In genomic region chr6:46575055-46575454, GRCm38 (mm10) we compare ENCODE assay signal across 16 mouse cellular contexts.
A peak's percentile ranks its signal among the peaks of the same experiment; 100 is the strongest.
DNase-seq lines count a peak whose midpoint lies in the region; ATAC-seq and TF ChIP-seq lines count a peak whose summit lies in the region.
"Had no signal": no experiment of that assay in that cellular context is flagged by ENCODE, and none has a peak within 500 bp of the region (broad histone marks: within the 10 kb centered on the region; RNA-seq: fewer than 3 reads in every experiment).

No protein-coding gene starts in this region.

- H3K27ac ChIP-seq in hindbrain, embryonic 10.5 days, result no peak overlapping the region
- no peak overlapping the region for H3K27ac ChIP-seq in hindbrain, postnatal 0 days
- H3K27ac ChIP-seq in embryonic facial prominence, embryonic 10.5 days (replicated peaks), result no peak overlapping the region
- H3K27ac ChIP-seq: forebrain, embryonic 13.5 days; heart, adult 2 months; hindbrain, embryonic 15.5 days had no signal

- intact Hi-C loops in left cerebral cortex, postnatal 4 days (cut with DNase I), result no loop called here

- no peak overlapping the region for H3K4me3 ChIP-seq in hindbrain, embryonic 10.5 days
- no peak overlapping the region for H3K4me3 ChIP-seq in hindbrain, postnatal 0 days (ENCODE audit: low read length)
- no peak overlapping the region for H3K4me3 ChIP-seq in embryonic facial prominence, embryonic 10.5 days
- H3K4me3 ChIP-seq: forebrain, embryonic 13.5 days; heart, adult 2 months; heart, embryonic 12.5 days; hindbrain, embryonic 15.5 days had no signal

- 71% methylated on average over 3 of the region's 3 CpGs for whole genome bisulfite sequencing in hindbrain, embryonic 10.5 days
- 74% methylated on average over 3 of the region's 3 CpGs for WGBS in hindbrain, postnatal 0 days
- 49% methylated on average over 3 of the region's 3 CpGs for whole genome bisulfite sequencing in embryonic facial prominence, embryonic 10.5 days

- no peaks in the 10 kb centered on the region for H3K4me1 ChIP-seq in hindbrain, embryonic 10.5 days (replicated peaks)
- H3K4me1 ChIP-seq in hindbrain, postnatal 0 days (ENCODE audit: insufficient read depth, low read length), result no peaks in the 10 kb centered on the region
- 0 out of 2 replicates have a peak, but pooled peaks cover 5% of the 10 kb centered on the region for H3K4me1 ChIP-seq in embryonic facial prominence, embryonic 10.5 days
- H3K4me1 ChIP-seq: forebrain, embryonic 13.5 days; heart, embryonic 12.5 days; hindbrain, embryonic 15.5 days had no signal

- H3K4me2 ChIP-seq in hindbrain, postnatal 0 days (ENCODE audit: low read depth, low read length), result no peak overlapping the region
- H3K4me2 ChIP-seq: forebrain, embryonic 13.5 days; heart, embryonic 12.5 days; hindbrain, embryonic 15.5 days had no signal

- no peak overlapping the region for H3K9ac ChIP-seq in hindbrain, postnatal 0 days (replicated peaks; ENCODE audit: low read length)
- H3K9ac ChIP-seq: forebrain, embryonic 13.5 days; heart, embryonic 12.5 days; hindbrain, embryonic 15.5 days had no signal

- no peaks in the 10 kb centered on the region for H3K27me3 ChIP-seq in hindbrain, embryonic 10.5 days (ENCODE audit: insufficient read depth, poor library complexity, severe bottlenecking)
- H3K27me3 ChIP-seq in hindbrain, postnatal 0 days (ENCODE audit: insufficient read depth, low read length), result no peaks in the 10 kb centered on the region
- no peaks in the 10 kb centered on the region for H3K27me3 ChIP-seq in embryonic facial prominence, embryonic 10.5 days (replicated peaks; ENCODE audit: low read depth, poor library complexity, severe bottlenecking)
- H3K27me3 ChIP-seq: forebrain, embryonic 13.5 days; heart, embryonic 12.5 days; hindbrain, embryonic 15.5 days had no signal

- DNase-seq in cerebellum, postnatal 10 days, result peak; percentile 29 to 30
- no peak for DNase-seq in cerebellum, postnatal 4 days (ENCODE audit: low spot score in 2 of 2)
- DNase-seq in hindbrain, embryonic 10.5 days (ENCODE audit: low spot score), result peak; percentile 5
- no peak for DNase-seq in hindbrain, postnatal 0 days (ENCODE audit: low spot score)
- peak; percentile 22 for DNase-seq in embryonic facial prominence, embryonic 10.5 days (ENCODE audit: low spot score)
- no peak for DNase-seq in frontal cortex, adult 2 months (ENCODE audit: extremely low spot score in 1 of 2, low spot score in 1 of 2)
- DNase-seq in left cerebral cortex, postnatal 4 days, result no peak
- DNase-seq: adrenal gland, postnatal 10 days; gastrocnemius, postnatal 10 days; heart, adult 2 months; kidney, adult 8-10 months had no signal

- no peaks in the 10 kb centered on the region for H3K9me3 ChIP-seq in hindbrain, embryonic 10.5 days
- no peaks in the 10 kb centered on the region for H3K9me3 ChIP-seq in hindbrain, postnatal 0 days (ENCODE audit: low read length)
- no peaks in the 10 kb centered on the region for H3K9me3 ChIP-seq in embryonic facial prominence, embryonic 10.5 days
- H3K9me3 ChIP-seq: forebrain, embryonic 13.5 days; heart, embryonic 12.5 days; hindbrain, embryonic 15.5 days had no signal

- no peaks in the 10 kb centered on the region for H3K36me3 ChIP-seq in hindbrain, embryonic 10.5 days
- H3K36me3 ChIP-seq in hindbrain, postnatal 0 days (ENCODE audit: insufficient read depth, low read length), result no peaks in the 10 kb centered on the region
- H3K36me3 ChIP-seq in embryonic facial prominence, embryonic 10.5 days (replicated peaks), result no peaks in the 10 kb centered on the region
- H3K36me3 ChIP-seq: heart, embryonic 12.5 days; hindbrain, embryonic 15.5 days had no signal

- ATAC-seq in hindbrain, postnatal 0 days, result no peak
- ATAC-seq: forebrain, embryonic 13.5 days; inflammation-experienced regulatory T-cells, adult 6 months; intestine, postnatal 0 days had no signal

- no peak for TF ChIP-seq CTCF in hindbrain, postnatal 0 days (IDR thresholded peaks at IDR 0.05; ENCODE audit: low read depth)

Comparison
In these comparisons a context has a peak if more than half of its experiments do, and no peak if none do; other contexts are left out.
1. DNase-seq: peak in cerebellum, postnatal 10 days (2 of 2), hindbrain, embryonic 10.5 days (single experiment) and embryonic facial prominence, embryonic 10.5 days (single experiment); none in cerebellum, postnatal 4 days (0 of 2), hindbrain, postnatal 0 days (single experiment), frontal cortex, adult 2 months (0 of 2) and left cerebral cortex, postnatal 4 days (single experiment).